Mouse (Mus musculus) megakaryocyte progenitor cell, adult 5-6 weeks (primary cell): ENCODE results near the gene Hs3st3b1. TPM values are rescaled to one million over a fixed set of nuclear protein-coding genes. Genes with fewer than 3 reads are reported as not detected.
A peak's percentile ranks its signal among the peaks of the same experiment; 100 is the strongest.

Experiments
- ATAC-seq: replicated peaks from 2 replicates; pipeline ENCODE4 v1.8.0; 2016; ENCODE audit warnings: mild to moderate bottlenecking, moderate TSS enrichment, inconsistent platforms; ENCODE audit not compliant: poor library complexity
- total RNA-seq, 2 experiments: library from RNA; stranded (forward) in 1 of 2; stranded (reverse) in 1 of 2; fragments of 157-497, 149-512 nt in 1 of 2; fragments of 200-1000 nt in 1 of 2; gene quantifications; 2 replicates each; pipeline versions ENCODE4 v1.2.3 to v1.2.4; 2015 to 2017

The Hs3st3b1 gene
- 0.17 and 0.20 TPM in 2 replicates for total RNA-seq (2015)
- 0.14 and 0.37 TPM in 2 replicates for total RNA-seq (2017)

DNA sequence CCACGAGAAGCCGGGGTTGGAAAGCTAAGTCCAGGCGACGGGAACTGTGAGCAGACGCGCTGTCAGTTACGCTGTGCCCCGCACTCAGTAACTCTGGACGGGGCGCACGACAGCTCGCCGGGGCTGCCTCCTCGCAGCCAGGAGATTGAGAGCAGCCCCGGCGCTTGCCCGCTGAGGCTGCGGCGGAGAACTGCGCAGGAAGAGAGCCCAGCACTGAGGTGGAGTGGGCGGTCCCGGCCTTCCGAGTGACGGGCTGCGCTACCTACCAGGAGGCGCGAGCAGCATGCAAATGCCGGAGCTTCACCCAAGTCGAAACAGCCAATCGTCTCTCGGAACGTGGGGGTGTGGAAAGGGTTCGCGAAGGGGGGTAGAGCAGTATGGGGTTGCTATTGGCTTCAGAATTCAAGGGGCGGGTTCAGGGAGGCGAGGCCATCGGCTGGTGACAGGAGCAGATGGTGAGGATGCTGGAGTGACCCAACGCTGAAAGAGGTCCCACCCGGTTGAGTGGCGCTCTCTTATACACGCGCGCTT lies at the start of gene Hs3st3b1:
Gene Hs3st3b1 (minus strand): TSS at position 200 of the 531 bp plus-strand sequence.
- ATAC-seq, result peak; percentile 82

DNA sequence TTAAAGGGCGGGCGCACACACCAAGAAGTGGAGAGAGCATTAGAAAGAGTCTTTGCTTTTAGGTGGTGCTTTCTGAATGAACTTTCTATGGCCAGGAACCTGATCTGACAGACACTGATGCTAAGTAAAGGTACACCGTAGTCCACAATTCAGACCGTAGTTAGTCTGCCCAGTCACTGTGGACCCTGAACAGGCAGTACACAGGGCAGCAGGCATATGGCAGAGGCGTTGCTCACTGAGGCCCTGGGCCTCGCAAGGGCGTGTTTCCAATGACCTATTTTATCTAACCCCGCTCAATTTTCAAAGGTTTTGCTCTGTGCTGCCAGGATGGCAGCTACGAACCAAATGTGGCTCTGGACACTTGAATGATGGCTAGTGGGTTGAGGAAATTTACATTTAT lies 49.4 kb upstream of the Hs3st3b1 start:
- ATAC-seq, result no peak

DNA sequence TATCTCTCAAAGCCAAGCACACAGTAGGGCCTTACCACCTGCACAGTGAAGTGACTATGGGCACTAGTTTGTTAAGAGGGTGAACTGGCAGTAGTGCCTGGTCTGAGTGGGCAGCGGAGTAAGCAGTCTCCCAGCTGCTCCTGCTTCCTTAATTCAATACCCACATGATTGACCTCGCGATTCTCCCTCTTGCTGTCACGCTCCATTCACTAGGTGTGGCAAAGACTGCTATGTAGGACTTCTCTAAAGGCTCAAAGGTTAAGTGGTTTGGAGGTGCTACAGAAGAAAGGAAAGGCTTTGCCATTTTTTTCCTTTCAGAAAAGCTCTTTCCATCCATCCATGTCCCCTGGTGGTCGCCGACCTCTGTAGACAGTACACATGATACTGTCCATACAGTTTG lies 48.7 kb upstream of the Hs3st3b1 start:
- ATAC-seq, result no peak

GRCm38 (mm10) chr11:63969205-63969910 lies 47.3 kb upstream of the Hs3st3b1 start:
- ATAC-seq, result peak; percentile 45

DNA sequence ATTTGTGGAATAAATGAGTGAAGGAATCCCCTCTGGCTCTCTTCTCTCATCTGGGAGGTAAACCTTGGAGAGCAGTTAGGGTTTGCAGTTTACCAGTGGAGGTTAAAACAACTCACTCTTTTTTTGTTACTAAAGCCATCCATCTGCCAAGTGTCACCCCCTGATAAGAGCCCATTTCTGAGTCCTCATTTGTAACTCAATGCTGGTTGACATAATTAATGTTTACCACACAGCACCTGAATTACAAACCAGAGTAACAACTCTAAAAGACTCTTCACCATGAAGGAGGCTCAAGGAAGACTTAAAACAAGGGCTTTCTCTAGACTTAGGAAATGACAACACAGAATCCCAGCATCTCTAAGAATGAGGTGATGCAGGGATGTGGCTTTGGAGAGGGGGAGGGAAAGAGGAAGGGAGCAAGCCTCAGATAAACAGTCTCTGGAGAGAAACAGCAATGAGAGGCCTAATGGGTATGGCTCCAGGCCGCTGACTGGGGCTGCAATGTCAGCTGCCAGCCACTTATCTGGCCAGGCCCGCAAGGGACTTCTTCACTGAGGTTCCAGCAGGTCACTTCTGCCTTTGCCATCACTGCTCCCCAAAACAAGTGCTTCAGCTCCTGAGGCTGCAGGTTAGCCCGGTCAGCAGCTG lies 46.4 kb upstream of the Hs3st3b1 start:
- ATAC-seq, result peak; percentile 35

GRCm38 (mm10) chr11:63967641-63968387 lies 45.7 kb upstream of the Hs3st3b1 start:
- ATAC-seq, result no peak

- ATAC-seq, result peak; percentile 69
Observed at GRCm38 (mm10) chr11:63965437-63965836, 43.3 kb upstream of the Hs3st3b1 start.

- ATAC-seq, result peak; percentile 89
Observed at GRCm38 (mm10) chr11:63957207-63957606, 35.1 kb upstream of the Hs3st3b1 start.

GRCm38 (mm10) chr11:63956748-63957147 lies 34.7 kb upstream of the Hs3st3b1 start:
- no peak for ATAC-seq

DNA sequence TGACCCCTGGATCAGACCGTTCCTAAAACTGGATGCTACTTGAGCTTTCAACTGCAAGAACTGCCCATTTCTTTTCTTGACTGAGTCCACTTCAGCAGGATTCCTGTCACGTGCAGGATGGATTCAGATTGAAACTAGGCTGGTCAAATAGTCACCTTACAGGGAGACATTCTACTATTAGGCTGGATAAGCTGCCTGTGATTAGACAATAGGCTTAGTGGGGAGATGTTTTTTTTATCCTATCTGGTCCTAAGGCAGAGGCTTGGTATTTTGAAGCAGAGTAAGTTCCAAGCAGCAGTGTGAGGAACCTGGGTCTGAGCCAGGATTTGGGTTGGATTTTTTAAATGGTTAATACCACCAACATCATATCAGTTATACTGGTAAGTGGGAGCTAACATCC lies 31.8 kb upstream of the Hs3st3b1 start:
- no peak for ATAC-seq

DNA sequence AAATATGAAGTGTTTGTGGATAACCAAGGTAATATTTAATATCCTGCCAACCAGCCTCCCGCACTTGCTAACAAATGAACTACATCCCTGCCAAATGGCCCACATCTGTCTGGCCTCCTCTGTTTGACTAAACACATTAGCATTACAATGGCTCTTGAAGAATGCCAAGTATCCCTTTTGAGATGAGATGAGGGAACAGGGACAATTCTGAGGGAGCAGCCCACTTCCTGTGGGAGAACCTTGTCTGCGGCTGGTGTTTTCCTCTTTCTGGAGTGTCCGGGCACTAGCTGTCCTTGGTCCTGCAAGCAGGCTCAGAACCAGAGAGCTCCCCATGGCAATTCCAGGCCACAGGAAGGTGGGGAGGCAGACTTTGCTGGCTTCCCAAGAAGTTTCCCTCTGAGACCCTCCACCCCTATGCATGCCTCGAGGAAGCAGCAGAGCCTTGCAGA lies 30.7 kb upstream of the Hs3st3b1 start:
- no peak for ATAC-seq

GRCm38 (mm10) chr11:63951831-63952631 lies 29.9 kb upstream of the Hs3st3b1 start:
- peak; percentile 85 for ATAC-seq

- ATAC-seq, result peak; percentile 47
Observed at GRCm38 (mm10) chr11:63948371-63948770, 26.3 kb upstream of the Hs3st3b1 start.

DNA sequence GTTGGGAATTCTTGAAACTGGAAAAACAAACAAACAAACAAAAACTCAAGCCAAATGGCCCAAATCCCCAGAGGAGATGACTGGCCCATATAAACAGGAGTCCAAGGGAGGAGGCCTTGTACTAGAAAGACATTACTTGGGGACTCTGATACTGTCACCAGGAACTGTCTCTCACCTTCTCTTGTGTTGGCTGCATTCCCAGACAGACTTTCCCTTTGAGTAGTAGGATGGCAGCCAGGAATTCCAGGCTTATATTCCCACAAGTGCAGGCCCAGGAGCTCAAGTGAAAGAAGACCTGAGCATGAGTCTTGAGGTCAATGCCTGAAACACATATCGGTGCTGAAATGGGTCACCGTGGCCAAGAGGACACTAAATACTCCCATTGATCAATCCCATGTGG lies 24.9 kb upstream of the Hs3st3b1 start:
- no peak for ATAC-seq

DNA sequence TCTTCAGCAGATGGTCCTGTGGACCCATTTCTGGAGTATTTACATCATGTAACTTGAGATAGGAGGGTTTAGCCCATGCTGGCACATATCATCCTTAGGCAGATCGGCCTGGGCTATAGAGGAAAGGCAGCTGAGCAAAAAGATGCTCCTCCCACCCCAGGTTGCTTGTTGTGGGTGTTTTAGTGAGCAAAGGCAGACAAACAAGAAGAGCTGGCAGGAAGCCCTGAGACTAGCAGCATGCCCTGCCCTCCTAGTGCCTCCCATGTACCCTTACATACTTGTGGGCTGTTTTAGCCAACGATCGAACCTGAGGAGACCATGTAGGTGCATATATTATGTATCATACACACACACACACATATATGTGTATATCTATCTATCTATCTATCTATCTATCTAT lies 21.9 kb upstream of the Hs3st3b1 start:
- ATAC-seq, result no peak

GRCm38 (mm10) chr11:63943268-63943890 lies 21.3 kb upstream of the Hs3st3b1 start:
- ATAC-seq, result no peak

- no peak for ATAC-seq
Observed at GRCm38 (mm10) chr11:63942177-63942576, 20.1 kb upstream of the Hs3st3b1 start.

DNA sequence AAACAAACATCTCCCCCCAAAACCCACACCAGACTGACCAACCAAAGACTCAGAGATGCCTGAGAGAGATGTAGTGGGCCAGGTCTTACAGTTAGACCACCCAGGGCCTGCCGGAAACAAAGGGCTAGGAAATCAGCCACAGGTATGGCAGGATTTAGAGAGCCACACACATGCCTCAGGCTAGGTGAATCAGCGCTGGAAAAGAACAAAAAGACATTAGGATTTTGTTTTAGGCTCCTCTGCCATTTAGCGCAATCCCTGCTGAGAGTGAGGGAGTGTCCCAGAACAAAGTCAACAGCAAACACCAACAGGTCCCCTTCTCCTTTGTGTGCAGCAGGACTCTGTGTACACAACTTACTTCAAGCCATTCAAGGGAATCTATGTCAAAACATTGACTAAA lies 14.6 kb upstream of the Hs3st3b1 start:
- no peak for ATAC-seq

GRCm38 (mm10) chr11:63926901-63927300 lies 4.8 kb upstream of the Hs3st3b1 start:
- ATAC-seq, result no peak

DNA sequence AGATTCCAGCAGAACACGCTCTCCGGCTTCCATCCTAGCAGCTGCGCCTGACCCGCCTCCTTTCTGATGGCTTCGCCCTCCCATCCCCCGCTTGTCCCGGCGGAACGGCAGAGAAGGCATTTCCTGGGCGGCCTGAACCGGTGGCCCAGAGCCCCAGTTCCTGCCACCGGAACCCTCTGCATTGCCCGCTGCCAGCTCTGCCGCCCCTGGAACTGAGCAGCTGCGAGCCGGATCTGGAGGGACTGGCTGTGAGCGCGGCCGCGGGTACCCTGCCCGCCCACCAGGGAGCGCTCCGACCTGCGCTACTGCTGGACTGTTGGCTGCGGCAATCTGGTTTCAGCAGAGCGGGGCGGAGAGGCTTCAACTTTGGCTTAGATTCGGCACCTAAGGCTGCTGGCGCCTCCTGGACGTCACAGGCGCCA lies 3.1 kb upstream of the Hs3st3b1 start:
- ATAC-seq, result peak; percentile 65
